Mouse (Mus musculus): Measurements from ENCODE around the gene Kif21a. TPM values are rescaled to one million over a fixed set of nuclear protein-coding genes. Genes with fewer than 3 reads are reported as not detected.

Gene Kif21a
- 1.6 and 2.7 TPM in 2 replicates for polyA plus RNA-seq (2012; rRNA removed)

DNA sequence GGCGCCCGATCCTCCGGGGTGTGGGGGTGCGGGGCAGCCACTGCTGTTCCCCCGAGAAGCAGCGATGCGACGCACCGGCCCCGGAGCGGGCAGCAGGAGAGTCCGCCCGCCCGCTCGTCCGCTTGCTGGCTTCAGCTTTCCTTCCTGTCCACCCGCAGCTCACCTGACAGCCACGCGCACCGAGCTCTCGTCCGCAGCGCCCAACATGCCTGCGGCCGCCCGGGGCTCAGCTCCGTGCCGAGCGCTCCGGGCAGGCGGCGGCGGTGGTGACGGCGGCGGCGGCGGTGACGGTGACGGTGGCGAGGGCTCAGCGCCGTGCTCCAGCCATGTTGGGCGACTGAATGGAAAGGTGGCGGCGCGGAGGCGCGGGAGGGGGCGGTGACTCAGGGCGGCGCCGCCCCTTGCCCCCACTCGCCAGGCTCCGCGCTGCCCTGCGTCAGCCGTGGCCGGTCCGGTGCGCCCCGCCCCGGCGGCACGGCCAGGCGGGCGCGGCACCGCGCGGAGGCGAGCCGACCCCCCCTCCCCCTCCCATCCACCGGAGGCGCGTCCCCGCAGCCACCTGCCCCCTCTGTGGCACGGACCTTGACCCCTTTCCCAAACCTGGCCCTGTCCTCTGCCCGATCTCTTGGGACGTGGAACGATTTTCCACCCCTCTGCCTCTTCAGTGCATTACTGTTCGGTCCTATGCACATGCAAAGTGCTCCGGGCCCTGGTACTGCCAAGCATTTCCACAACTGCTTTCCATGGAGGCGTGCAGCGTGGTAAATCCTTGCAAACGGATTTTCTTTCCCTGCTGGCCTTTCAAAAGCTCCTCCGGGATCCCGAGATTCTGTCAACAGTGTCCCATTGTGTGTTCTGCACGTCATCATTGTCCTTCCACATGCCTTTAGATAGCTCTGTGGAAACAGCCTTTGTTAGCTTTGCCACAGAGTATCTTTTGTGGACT lies at the start of gene Kif21a:
TSS of gene Kif21a (minus strand) at position 453 of the 946 bp plus-strand sequence.
- Histone ChIP-seq H3K36me3 (ENCODE audit: control insufficient read depth, insufficient read depth, low read length) (no peaks in the 10 kb centered on the region), H3K4me3 (ENCODE audit: low read depth, low read length) (peak within 1 kb of the TSS; percentile 97), H3K27ac (ENCODE audit: insufficient read depth, low read depth, low read length) (no peak within 1 kb of the TSS; the same call in 1 of the 2 replicates), H3K27me3 (ENCODE audit: control insufficient read depth, insufficient read depth, low read length) (no peaks in the 10 kb centered on the region), H3K4me1 (ENCODE audit: control insufficient read depth, insufficient read depth, insufficient read length, low read length) (no peaks in the 10 kb centered on the region)
- 3% methylated on average over 88 of the region's 89 CpGs for WGBS
- no peak for TF ChIP-seq CTCF (IDR thresholded peaks at IDR 0.05; ENCODE audit: extremely low read depth, insufficient read length, insufficient replicate concordance, low read depth, low read length)
- TF ChIP-seq POLR2A (IDR thresholded peaks at IDR 0.05; ENCODE audit: low read depth, low read length), result no peak

DNA sequence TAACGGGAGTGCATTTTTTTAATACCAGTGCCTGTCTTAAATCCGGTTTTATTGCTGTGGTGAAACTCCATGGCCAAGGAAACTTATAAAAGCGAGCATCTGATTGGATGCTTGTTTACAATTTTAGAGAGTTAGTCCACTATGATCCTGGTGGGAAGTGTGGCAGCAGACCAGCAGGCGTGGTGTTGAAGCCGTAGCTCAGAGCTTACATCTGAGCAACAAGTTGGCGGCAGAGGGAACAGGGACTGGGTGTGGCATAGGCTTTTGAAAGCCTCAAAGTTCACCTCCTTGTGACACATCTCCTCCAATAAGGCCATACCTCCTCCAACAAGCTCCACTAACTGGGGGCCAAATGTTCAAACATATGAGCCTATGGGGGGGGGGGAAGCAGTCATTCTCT lies 46.9 kb upstream of the Kif21a start:
- Histone ChIP-seq H3K27ac (ENCODE audit: insufficient read depth, low read depth, low read length) (no peak overlapping the region), H3K36me3 (ENCODE audit: control insufficient read depth, insufficient read depth, low read length) (no peaks in the 10 kb centered on the region), H3K4me1 (ENCODE audit: control insufficient read depth, insufficient read depth, insufficient read length, low read length) (no peaks in the 10 kb centered on the region), H3K27me3 (ENCODE audit: control insufficient read depth, insufficient read depth, low read length) (no peaks in the 10 kb centered on the region), H3K4me3 (ENCODE audit: low read depth, low read length) (no peak overlapping the region)
- TF ChIP-seq POLR2A (IDR thresholded peaks at IDR 0.05; ENCODE audit: low read depth, low read length) (no peak), CTCF (IDR thresholded peaks at IDR 0.05; ENCODE audit: extremely low read depth, insufficient read length, insufficient replicate concordance, low read depth, low read length) (no peak)
- WGBS, result 61% methylated on average over 6 of the region's 6 CpGs

DNA sequence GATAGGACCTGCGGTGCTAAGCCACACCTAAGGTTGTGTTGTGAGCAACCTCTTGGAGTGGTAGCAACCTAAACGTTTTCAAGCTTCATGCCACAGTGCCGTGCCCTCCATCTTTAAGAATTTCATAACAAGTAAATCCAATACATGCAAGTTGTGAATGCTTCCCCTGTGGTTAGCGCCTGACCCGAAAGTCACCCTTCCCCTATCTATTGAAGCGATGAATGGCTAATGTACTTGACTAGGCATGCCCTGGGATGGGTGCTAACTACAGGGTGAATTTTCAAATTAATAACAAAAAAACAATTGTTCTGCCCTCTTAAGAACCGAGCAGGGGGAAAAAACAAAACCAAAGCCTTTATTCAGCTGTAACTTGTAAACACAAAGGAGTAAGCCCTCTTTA lies 39.7 kb upstream of the Kif21a start:
- Histone ChIP-seq H3K4me1 (ENCODE audit: control insufficient read depth, insufficient read depth, insufficient read length, low read length) (no peaks in the 10 kb centered on the region), H3K4me3 (ENCODE audit: low read depth, low read length) (no peak overlapping the region), H3K36me3 (ENCODE audit: control insufficient read depth, insufficient read depth, low read length) (no peaks in the 10 kb centered on the region), H3K27me3 (ENCODE audit: control insufficient read depth, insufficient read depth, low read length) (no peaks in the 10 kb centered on the region), H3K27ac (ENCODE audit: insufficient read depth, low read depth, low read length) (no peak overlapping the region)
- TF ChIP-seq CTCF (IDR thresholded peaks at IDR 0.05; ENCODE audit: extremely low read depth, insufficient read length, insufficient replicate concordance, low read depth, low read length) (no peak), POLR2A (IDR thresholded peaks at IDR 0.05; ENCODE audit: low read depth, low read length) (no peak)
- whole genome bisulfite sequencing, result 83% methylated on average over 7 of the region's 7 CpGs

DNA sequence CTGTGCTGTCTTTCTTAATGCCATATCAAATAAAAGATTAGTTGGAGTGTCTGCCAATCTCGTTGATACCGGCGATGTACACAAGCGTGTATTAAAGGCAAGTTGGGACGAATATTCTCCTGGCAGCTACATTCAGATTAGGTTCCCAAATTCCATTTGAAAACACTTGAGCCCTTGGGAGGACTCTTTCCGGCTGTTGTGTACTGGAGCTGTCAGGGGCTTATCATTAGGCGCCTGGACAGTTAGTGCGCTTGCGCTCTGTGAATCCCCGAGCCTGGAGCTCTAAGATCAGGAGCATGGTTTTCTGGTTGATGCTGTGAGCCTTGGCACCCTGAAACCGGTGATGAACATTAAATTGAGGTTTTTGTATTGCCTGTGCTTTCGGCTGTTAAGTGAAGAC lies 38.3 kb upstream of the Kif21a start:
- no peaks in the 10 kb centered on the region for H3K27me3 ChIP-seq (ENCODE audit: control insufficient read depth, insufficient read depth, low read length)
- WGBS, result 84% methylated on average over 12 of the region's 12 CpGs
- H3K27ac ChIP-seq (ENCODE audit: insufficient read depth, low read depth, low read length), result no peak overlapping the region
- H3K4me1 ChIP-seq (ENCODE audit: control insufficient read depth, insufficient read depth, insufficient read length, low read length), result no peaks in the 10 kb centered on the region
- H3K36me3 ChIP-seq (ENCODE audit: control insufficient read depth, insufficient read depth, low read length), result no peaks in the 10 kb centered on the region
- TF ChIP-seq CTCF (IDR thresholded peaks at IDR 0.05; ENCODE audit: extremely low read depth, insufficient read length, insufficient replicate concordance, low read depth, low read length) (no peak), POLR2A (IDR thresholded peaks at IDR 0.05; ENCODE audit: low read depth, low read length) (no peak)
- H3K4me3 ChIP-seq (ENCODE audit: low read depth, low read length), result no peak overlapping the region

DNA sequence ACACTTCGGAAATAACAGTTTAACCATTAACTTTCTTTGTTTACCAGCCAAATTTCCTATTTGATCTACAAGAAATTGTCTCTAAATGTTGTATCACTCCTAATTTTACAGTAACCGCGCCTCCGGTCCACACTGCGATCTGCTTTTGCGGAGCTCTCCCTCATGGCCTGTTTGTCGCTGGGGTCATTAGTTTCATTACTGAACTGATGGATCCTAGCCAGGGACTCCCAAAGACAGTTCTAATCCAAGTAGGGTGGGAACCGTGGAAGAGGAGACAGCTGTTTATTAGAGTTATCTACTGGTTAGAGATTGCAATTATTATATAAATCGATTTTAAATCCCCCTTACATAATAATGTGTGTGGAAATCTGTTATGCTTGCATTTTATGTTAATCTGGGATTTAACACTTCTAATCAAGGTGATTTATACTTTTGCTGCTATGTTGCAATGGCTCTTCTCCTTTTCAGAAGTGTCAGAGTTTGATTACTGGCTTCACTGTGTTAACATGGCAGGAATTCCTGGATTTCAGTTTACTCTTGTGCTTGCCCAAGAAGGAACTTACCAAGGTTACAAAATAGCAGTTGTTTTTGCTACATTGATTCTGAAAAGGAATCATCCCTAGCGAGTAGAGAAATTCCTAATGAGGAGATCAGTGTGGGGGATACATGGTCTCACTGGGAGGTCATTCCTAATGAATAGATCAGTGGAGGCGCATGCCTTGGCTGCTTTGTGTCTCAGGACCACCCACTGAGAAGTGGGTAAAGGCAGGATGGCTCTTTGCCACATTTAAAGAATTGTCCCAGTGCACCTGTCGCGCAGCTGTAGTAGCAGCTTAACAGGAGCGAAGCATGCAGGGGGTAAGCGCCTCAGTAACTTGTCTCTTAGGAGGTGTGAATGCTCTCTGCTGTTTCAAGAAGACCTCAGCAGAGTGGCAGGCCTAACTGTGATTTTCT lies 28.0 kb upstream of the Kif21a start:
- Histone ChIP-seq H3K4me3 (ENCODE audit: low read depth, low read length) (no peak overlapping the region), H3K27ac (ENCODE audit: insufficient read depth, low read depth, low read length) (no peak overlapping the region), H3K36me3 (ENCODE audit: control insufficient read depth, insufficient read depth, low read length) (no peaks in the 10 kb centered on the region), H3K27me3 (ENCODE audit: control insufficient read depth, insufficient read depth, low read length) (no peaks in the 10 kb centered on the region), H3K4me1 (ENCODE audit: control insufficient read depth, insufficient read depth, insufficient read length, low read length) (no peaks in the 10 kb centered on the region)
- 47% methylated on average over 15 of the region's 15 CpGs for WGBS
- TF ChIP-seq CTCF (IDR thresholded peaks at IDR 0.05; ENCODE audit: extremely low read depth, insufficient read length, insufficient replicate concordance, low read depth, low read length) (no peak), POLR2A (IDR thresholded peaks at IDR 0.05; ENCODE audit: low read depth, low read length) (no peak)

DNA sequence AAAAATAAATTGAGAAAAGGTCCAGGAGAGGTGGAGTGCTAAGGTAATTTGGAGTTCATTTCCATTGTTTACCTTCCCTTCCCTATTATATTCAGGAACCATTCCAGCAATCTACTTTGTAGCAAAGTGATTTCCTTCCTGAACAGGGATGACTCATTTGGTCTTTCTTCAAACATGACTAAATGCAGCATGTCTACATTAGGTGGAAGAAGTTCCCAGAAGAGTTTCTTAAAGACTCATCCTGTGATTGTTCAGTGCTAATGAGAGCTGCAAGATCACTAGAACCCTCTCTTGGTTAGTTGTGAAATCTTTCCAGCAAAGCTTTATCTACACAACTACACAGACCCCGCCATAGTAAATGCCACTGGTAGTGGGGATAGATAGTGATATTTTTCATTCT lies 22.7 kb upstream of the Kif21a start:
- no peaks in the 10 kb centered on the region for H3K4me1 ChIP-seq (ENCODE audit: control insufficient read depth, insufficient read depth, insufficient read length, low read length)
- H3K27ac ChIP-seq (ENCODE audit: insufficient read depth, low read depth, low read length), result no peak overlapping the region
- 74% methylated on average over 1 of the region's 1 CpGs for WGBS
- TF ChIP-seq CTCF (IDR thresholded peaks at IDR 0.05; ENCODE audit: extremely low read depth, insufficient read length, insufficient replicate concordance, low read depth, low read length), result no peak
- TF ChIP-seq POLR2A (IDR thresholded peaks at IDR 0.05; ENCODE audit: low read depth, low read length), result no peak
- H3K36me3 ChIP-seq (ENCODE audit: control insufficient read depth, insufficient read depth, low read length), result no peaks in the 10 kb centered on the region
- H3K27me3 ChIP-seq (ENCODE audit: control insufficient read depth, insufficient read depth, low read length), result no peaks in the 10 kb centered on the region
- no peak overlapping the region for H3K4me3 ChIP-seq (ENCODE audit: low read depth, low read length)
